Comparison of ENCODE assay signal across 8 mouse cellular contexts in genomic region chr3:84355930-84356689, GRCm38 (mm10). TPM values are rescaled to one million over a fixed set of nuclear protein-coding genes. Genes with fewer than 3 reads are reported as not detected.
DNase-seq lines count a peak whose midpoint lies in the region; ATAC-seq and TF ChIP-seq lines count a peak whose summit lies in the region.

No protein-coding gene starts in this region.

- no peak overlapping the region for H3K9ac ChIP-seq in forebrain, embryonic 16.5 days (replicated peaks; ENCODE audit: low read depth, low read length)
- H3K9ac ChIP-seq in forebrain, embryonic 15.5 days (replicated peaks), result no peak overlapping the region
- no peak overlapping the region; the same call in 1 of the 2 replicates for H3K9ac ChIP-seq in MEL (ENCODE audit: control insufficient read depth, low read depth, low read length, poor library complexity, severe bottlenecking)
- H3K9ac ChIP-seq in heart, embryonic 15.5 days, result no peak overlapping the region

- ATAC-seq in forebrain, embryonic 16.5 days, result peak; percentile 59; the same call in 1 of the 2 replicates
- no peak for ATAC-seq in forebrain, embryonic 15.5 days (replicated peaks)
- peak; percentile 70 for ATAC-seq in heart, embryonic 15.5 days (replicated peaks; ENCODE audit: insufficient number of reproducible peaks, insufficient read depth, low FRiP score, low read depth)

- H3K36me3 ChIP-seq in forebrain, embryonic 16.5 days (ENCODE audit: control insufficient read depth, insufficient read depth), result no peaks in the 10 kb centered on the region
- H3K36me3 ChIP-seq in forebrain, embryonic 15.5 days, result no peaks in the 10 kb centered on the region
- peaks cover 0 to 5% of the 10 kb centered on the region in 2 experiments; a peak in 1 of 4 replicates for H3K36me3 ChIP-seq in MEL (ENCODE audit: control insufficient read depth in 1 of 2, insufficient read depth in 2 of 2, low read length in 2 of 2)
- H3K36me3 ChIP-seq in heart, embryonic 15.5 days, result no peaks in the 10 kb centered on the region

- TF ChIP-seq POLR2A in MEL (IDR thresholded peaks at IDR 0.05; ENCODE audit: control insufficient read depth in 1 of 2, insufficient read depth in 1 of 2, low read depth in 1 of 2, low read length in 2 of 2, poor library complexity in 1 of 2), result no peak

- H3K4me1 ChIP-seq in forebrain, embryonic 16.5 days (replicated peaks; ENCODE audit: control insufficient read depth, insufficient read depth, low read length), result peaks cover 3% of the 10 kb centered on the region
- no peaks in the 10 kb centered on the region for H3K4me1 ChIP-seq in forebrain, embryonic 15.5 days
- peaks cover 3% of the 10 kb centered on the region in 2 experiments; a peak in 3 of 4 replicates for H3K4me1 ChIP-seq in MEL (ENCODE audit: control insufficient read depth in 1 of 2, insufficient read depth in 2 of 2, low read length in 2 of 2)
- H3K4me1 ChIP-seq in heart, embryonic 15.5 days (replicated peaks), result no peaks in the 10 kb centered on the region

- peak in 2 of 3 experiments; percentile 46; a peak in 4 of 6 replicates for TF ChIP-seq CTCF in MEL (IDR thresholded peaks at IDR 0.05 in 2 of 3, conservative IDR thresholded peaks at IDR 0.05 in 1 of 3; ENCODE audit: control insufficient read depth in 1 of 3, insufficient read depth in 1 of 3, low read depth in 2 of 3, low read length in 3 of 3, poor library complexity in 1 of 3, severe bottlenecking in 1 of 3)

- H3K79me2 ChIP-seq in MEL (ENCODE audit: control insufficient read depth, insufficient read depth, low read length, poor library complexity), result no peaks in the 10 kb centered on the region

- H3K4me3 ChIP-seq in forebrain, embryonic 16.5 days (replicated peaks; ENCODE audit: low read length), result no peak overlapping the region
- no peak overlapping the region for H3K4me3 ChIP-seq in forebrain, embryonic 15.5 days
- peak overlapping the region; percentile 1 to 14; a peak in 2 of 4 replicates for H3K4me3 ChIP-seq in MEL (ENCODE audit: control insufficient read depth in 1 of 2, insufficient read depth in 1 of 2, low read depth in 2 of 2, low read length in 2 of 2)
- no peak overlapping the region for H3K4me3 ChIP-seq in heart, embryonic 15.5 days

- no peak for TF ChIP-seq EP300 in MEL (IDR thresholded peaks at IDR 0.05; ENCODE audit: low read depth in 1 of 2, low read length in 2 of 2)

- 40% methylated on average over 12 of the region's 12 CpGs for WGBS in forebrain, embryonic 16.5 days
- WGBS in forebrain, embryonic 15.5 days, result 39% methylated on average over 12 of the region's 12 CpGs
- WGBS in heart, embryonic 15.5 days, result 40% methylated on average over 12 of the region's 12 CpGs

- H3K27me3 ChIP-seq in forebrain, embryonic 16.5 days (replicated peaks; ENCODE audit: control insufficient read depth, insufficient read depth, low read length), result no peaks in the 10 kb centered on the region
- H3K27me3 ChIP-seq in forebrain, embryonic 15.5 days, result no peaks in the 10 kb centered on the region
- H3K27me3 ChIP-seq in MEL (ENCODE audit: control insufficient read depth in 1 of 2, insufficient read depth in 2 of 2, low read length in 2 of 2), result no peaks in the 10 kb centered on the region
- H3K27me3 ChIP-seq in heart, embryonic 15.5 days, result 0 out of 2 replicates have a peak, but pooled peaks cover 3% of the 10 kb centered on the region

- H3K27ac ChIP-seq in forebrain, embryonic 16.5 days (ENCODE audit: low read length), result no peak overlapping the region
- no peak overlapping the region for H3K27ac ChIP-seq in forebrain, embryonic 15.5 days (replicated peaks)
- no peak overlapping the region for H3K27ac ChIP-seq in MEL (ENCODE audit: control insufficient read depth, low read depth, low read length)
- H3K27ac ChIP-seq in heart, embryonic 15.5 days, result no peak overlapping the region

- H3K4me2 ChIP-seq in forebrain, embryonic 16.5 days (ENCODE audit: low read length), result no peak overlapping the region
- H3K4me2 ChIP-seq in forebrain, embryonic 15.5 days (replicated peaks), result no peak overlapping the region
- no peak overlapping the region for H3K4me2 ChIP-seq in heart, embryonic 15.5 days

- TF ChIP-seq RAD21 in MEL (IDR thresholded peaks at IDR 0.05; ENCODE audit: low read depth, low read length), result peak; percentile 49

- DNase-seq in MEL (ENCODE audit: low read depth, low spot score), result peak; percentile 85
- DNase-seq in embryo, embryonic 10.5 days (ENCODE audit: low spot score), result peak; percentile 59
- DNase-seq in kidney, postnatal 36 days, result peak; percentile 65 to 82
- peak; percentile 85 for DNase-seq in lung, postnatal 25 days (ENCODE audit: low spot score)
- DNase-seq in urinary bladder, postnatal 25 days (ENCODE audit: low spot score), result peak; percentile 64

- H3K9me3 ChIP-seq in forebrain, embryonic 16.5 days (ENCODE audit: control insufficient read depth, low read length), result no peaks in the 10 kb centered on the region
- no peaks in the 10 kb centered on the region for H3K9me3 ChIP-seq in forebrain, embryonic 15.5 days
- H3K9me3 ChIP-seq in MEL (replicated peaks; ENCODE audit: insufficient read depth, low read length), result no peaks in the 10 kb centered on the region
- H3K9me3 ChIP-seq in heart, embryonic 15.5 days (replicated peaks), result no peaks in the 10 kb centered on the region

TF ChIP-seq in MEL, 35 proteins besides CTCF, POLR2A, EP300 and RAD21:
- TF ChIP-seq MYB (IDR thresholded peaks at IDR 0.05; ENCODE audit: low read depth, low read length) (no peak), MEF2A (IDR thresholded peaks at IDR 0.05; ENCODE audit: extremely low read depth, insufficient replicate concordance, low read depth, low read length, poor library complexity, severe bottlenecking) (no peak), SIN3A (IDR thresholded peaks at IDR 0.05; ENCODE audit: low read length) (no peak), SMC3 (IDR thresholded peaks at IDR 0.05; ENCODE audit: low read depth, low read length) (peak; percentile 60), MAFK (IDR thresholded peaks at IDR 0.05; ENCODE audit: borderline replicate concordance, low read depth, low read length) (no peak), KAT2A (conservative IDR thresholded peaks at IDR 0.05; ENCODE audit: low read depth, low read length) (no peak), E2F4 (IDR thresholded peaks at IDR 0.05; ENCODE audit: borderline replicate concordance, low read depth, low read length) (no peak), MAX (IDR thresholded peaks at IDR 0.05; ENCODE audit: low read length) (no peak), CHD1 (IDR thresholded peaks at IDR 0.05; ENCODE audit: low read depth, low read length) (no peak), ZC3H11A (IDR thresholded peaks at IDR 0.05; ENCODE audit: low read depth, low read length) (peak; percentile 43), CHD2 (IDR thresholded peaks at IDR 0.05; ENCODE audit: low read length) (no peak), TCF12 (IDR thresholded peaks at IDR 0.05; ENCODE audit: low read depth, low read length) (0 out of 2 replicates have a peak, but pooled peaks have one; percentile 16), JUND (IDR thresholded peaks at IDR 0.05; ENCODE audit: low read depth, low read length) (peak; percentile 82; the same call in 1 of the 2 replicates), UBTF (IDR thresholded peaks at IDR 0.05; ENCODE audit: borderline replicate concordance, insufficient read depth, low read depth, low read length) (no peak), RCOR1 (IDR thresholded peaks at IDR 0.05; ENCODE audit: low read depth, low read length) (no peak), USF2 (IDR thresholded peaks at IDR 0.05; ENCODE audit: borderline replicate concordance in 1 of 2, insufficient read depth in 1 of 2, low read depth in 1 of 2, low read length in 2 of 2) (no peak), NELFE (IDR thresholded peaks at IDR 0.05; ENCODE audit: low read depth, low read length) (no peak), ETS1 (IDR thresholded peaks at IDR 0.05; ENCODE audit: low read depth, low read length) (no peak), MAZ (IDR thresholded peaks at IDR 0.05; ENCODE audit: low read depth, low read length) (no peak), MYC (IDR thresholded peaks at IDR 0.05; ENCODE audit: low read depth, low read length) (no peak), HCFC1 (IDR thresholded peaks at IDR 0.05; ENCODE audit: low read depth, low read length) (no peak), NRF1 (IDR thresholded peaks at IDR 0.05; ENCODE audit: insufficient read depth, low read depth, low read length, poor library complexity, severe bottlenecking) (no peak), MXI1 (IDR thresholded peaks at IDR 0.05; ENCODE audit: low read depth, low read length) (no peak), ELF1 (IDR thresholded peaks at IDR 0.05; ENCODE audit: low read depth, low read length) (no peak), ZNF384 (IDR thresholded peaks at IDR 0.05; ENCODE audit: low read depth, low read length) (no peak), GABPA (IDR thresholded peaks at IDR 0.05; ENCODE audit: low read depth, low read length) (no peak)

RNA-seq across cellular contexts. Expression of gene Trim2, which starts 49.4 kb away (rescaled TPM):
- polyA plus RNA-seq in forebrain, embryonic 16.5 days (2015; fragmentation: Nextera tagmentation; extraction: Ambion mirVana), result 195 and 201 TPM in 2 replicates
- polyA plus RNA-seq in forebrain, embryonic 15.5 days (2015; fragmentation: Nextera tagmentation; extraction: Ambion mirVana), result 188 and 194 TPM in 2 replicates
- 1.7 and 2.8 TPM in 2 replicates for total RNA-seq in MEL (2012; rRNA removed)
- 1 to 10 TPM in 1 of 2 experiments, not detected in 1; 4.4 TPM for polyA plus RNA-seq in MEL (2012; ENCODE audit: insufficient read depth in 1 of 2, insufficient read length in 2 of 2, low read depth in 1 of 2, low replicate concordance in 2 of 2, missing spikeins in 1 of 2)
- polyA plus RNA-seq in heart, embryonic 15.5 days (2015; fragmentation: Nextera tagmentation; extraction: Ambion mirVana), result 7.9 and 11.9 TPM in 2 replicates

Comparison
In these comparisons a context has a peak if more than half of its experiments do, and no peak if none do; other contexts are left out.
1. H3K4me3 ChIP-seq: peak in MEL (2 of 2); none in forebrain, embryonic 16.5 days (single experiment), forebrain, embryonic 15.5 days (single experiment) and heart, embryonic 15.5 days (single experiment).
2. RNA of gene Trim2, which starts 49.4 kb away (polyA plus RNA-seq): 195 to 201 TPM in forebrain, embryonic 16.5 days and 188 to 194 TPM in forebrain, embryonic 15.5 days; 7.9 to 11.9 TPM in heart, embryonic 15.5 days and 4.4 TPM in MEL; every median in the first group is over 10 times any median in the second.
3. Peak in every context shown above with its lines, with median percentiles within 50 percentile points of each other: DNase-seq.